Mouse (Mus musculus) C2C12 (cell line): Measurements from ENCODE around the gene Gpr34.

Experiments used
- CTCF ChIP-seq: IDR thresholded peaks from one replicate; pipeline ENCODE4 v1.5.1; 2011; ENCODE audit not compliant: control insufficient read depth, insufficient read depth, insufficient read length
- MAX ChIP-seq: IDR thresholded peaks from one replicate; pipeline ENCODE4 v1.6.1; 2011; ENCODE audit warnings: mild to moderate bottlenecking, control low read depth
- MYOD1 ChIP-seq: IDR thresholded peaks from one replicate; pipeline ENCODE4 v1.6.1; 2011; ENCODE audit warnings: low read depth; ENCODE audit not compliant: control insufficient read depth, insufficient read length
- MYOG ChIP-seq: IDR thresholded peaks from one replicate; pipeline ENCODE4 v1.6.1; 2011; ENCODE audit not compliant: control insufficient read depth, insufficient read length; ENCODE audit errors: extremely low read depth
- USF1 ChIP-seq: IDR thresholded peaks from one replicate; pipeline ENCODE4 v1.6.1; 2011; ENCODE audit warnings: low read depth, mild to moderate bottlenecking, control low read depth, moderate library complexity

DNA sequence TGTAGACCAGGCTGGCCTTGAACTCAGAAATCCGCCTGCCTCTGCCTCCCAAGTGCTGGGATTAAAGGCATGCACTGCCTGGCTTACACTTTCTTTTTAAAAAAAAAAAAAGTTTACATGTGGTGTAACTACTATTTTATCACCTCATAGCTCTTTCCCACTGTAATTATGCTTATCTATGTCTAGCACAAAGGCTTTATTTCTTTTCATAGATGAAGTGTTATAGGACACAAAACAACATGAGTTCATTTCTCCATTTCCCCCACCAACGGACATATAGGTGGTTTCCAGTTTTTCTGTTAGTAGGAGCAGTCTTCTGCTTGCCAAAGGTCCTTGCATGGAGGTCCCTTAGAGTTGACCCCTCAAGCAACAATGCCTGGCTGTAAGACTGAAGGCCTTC, 20.0 kb downstream of the Gpr34 start:
- TF ChIP-seq CTCF: no peak
- no peak for TF ChIP-seq USF1
- TF ChIP-seq MYOD1: no peak
- TF ChIP-seq MAX: no peak
- no peak for TF ChIP-seq MYOG
